Mouse (Mus musculus): ENCODE results near the gene Slc4a2. TPM values are rescaled to one million over a fixed set of nuclear protein-coding genes. Genes with fewer than 3 reads are reported as not detected.
A peak's percentile ranks its signal among the peaks of the same experiment; 100 is the strongest.

Gene Slc4a2
- total and polyA plus RNA-seq, 2 experiments from 2014 or later = 11.8 to 35.7 TPM

DNA sequence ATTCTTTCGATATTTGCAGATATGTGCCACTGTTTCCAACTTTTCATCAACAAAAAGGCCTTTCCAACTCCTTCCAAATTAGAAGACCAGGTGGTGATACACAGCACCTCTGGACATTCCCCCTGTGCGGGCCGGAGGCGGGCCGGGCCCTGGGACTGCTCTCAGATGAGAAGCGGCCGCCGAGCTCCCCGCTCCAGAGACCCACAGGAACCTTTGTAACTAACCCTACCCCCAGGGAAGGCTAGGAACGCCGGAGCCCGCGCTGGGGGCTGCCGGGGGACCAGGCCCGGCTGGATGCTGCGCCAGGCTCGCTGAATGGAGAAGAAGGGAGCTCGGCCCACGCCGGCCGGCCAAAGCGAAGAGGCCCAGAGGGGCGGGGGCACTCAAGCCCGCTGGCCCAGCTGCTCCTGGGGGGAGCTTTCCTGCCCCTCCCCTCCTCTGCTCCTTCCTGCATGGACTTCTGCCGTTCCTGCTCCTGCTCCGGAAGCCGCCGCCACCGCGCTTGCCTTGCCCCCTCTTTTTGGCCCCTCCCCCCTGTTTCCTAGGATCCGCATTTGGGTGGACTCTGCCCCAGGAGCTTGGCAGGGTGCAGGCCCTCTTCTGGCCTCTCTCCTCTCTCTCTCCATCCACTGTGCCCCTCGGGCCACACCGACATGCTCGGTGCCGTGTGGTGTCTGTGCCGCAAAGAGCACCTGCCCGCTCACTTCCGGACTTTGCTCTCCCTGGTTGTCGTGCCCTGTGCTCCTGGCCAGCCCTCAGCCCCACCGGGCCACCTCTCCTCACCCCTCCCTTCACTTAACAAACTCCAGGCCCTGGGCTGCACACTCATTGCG lies 58.8 kb downstream of the Slc4a2 start:
- Histone ChIP-seq H3K4me1 (ENCODE audit: insufficient read depth, low read length) (no peaks in the 10 kb centered on the region), H3K36me3 (ENCODE audit: insufficient read depth, low read length) (peaks cover 61% of the 10 kb centered on the region), H3K9ac (replicated peaks; ENCODE audit: low read length, poor library complexity, severe bottlenecking) (no peak overlapping the region), H3K9me3 (ENCODE audit: low read length) (no peaks in the 10 kb centered on the region), H3K27ac (ENCODE audit: low read depth, low read length) (no peak overlapping the region), H3K4me3 (ENCODE audit: low read depth, low read length) (no peak overlapping the region), H3K27me3 (ENCODE audit: insufficient read depth, low read length) (no peaks in the 10 kb centered on the region), H3K4me2 (ENCODE audit: low read depth, low read length, poor library complexity, severe bottlenecking) (no peak overlapping the region)
- no peak for ATAC-seq (ENCODE audit: low FRiP score)
- TF ChIP-seq CTCF (IDR thresholded peaks at IDR 0.05) = no peak
- no peak for DNase-seq (ENCODE audit: low spot score)
- WGBS = 44% methylated on average over 34 of the region's 41 CpGs

GRCm38 (mm10) chr5:24483326-24483725 lies 59.7 kb downstream of the Slc4a2 start:
- H3K9ac ChIP-seq (replicated peaks; ENCODE audit: low read length, poor library complexity, severe bottlenecking) = no peak overlapping the region
- no peaks in the 10 kb centered on the region for H3K9me3 ChIP-seq (ENCODE audit: low read length)
- peak; percentile 88 for TF ChIP-seq CTCF (IDR thresholded peaks at IDR 0.05)
- H3K4me1 ChIP-seq (ENCODE audit: insufficient read depth, low read length) = no peaks in the 10 kb centered on the region
- no peak overlapping the region for H3K4me2 ChIP-seq (ENCODE audit: low read depth, low read length, poor library complexity, severe bottlenecking)
- WGBS = 25% methylated on average over 11 of the region's 11 CpGs
- DNase-seq (ENCODE audit: low spot score) (peak; percentile 89), ATAC-seq (ENCODE audit: low FRiP score) (peak; percentile 45)
- H3K27ac ChIP-seq (ENCODE audit: low read depth, low read length) = no peak overlapping the region
- no peaks in the 10 kb centered on the region for H3K27me3 ChIP-seq (ENCODE audit: insufficient read depth, low read length)
- no peak overlapping the region for H3K4me3 ChIP-seq (ENCODE audit: low read depth, low read length)
- peaks cover 60% of the 10 kb centered on the region for H3K36me3 ChIP-seq (ENCODE audit: insufficient read depth, low read length)

DNA sequence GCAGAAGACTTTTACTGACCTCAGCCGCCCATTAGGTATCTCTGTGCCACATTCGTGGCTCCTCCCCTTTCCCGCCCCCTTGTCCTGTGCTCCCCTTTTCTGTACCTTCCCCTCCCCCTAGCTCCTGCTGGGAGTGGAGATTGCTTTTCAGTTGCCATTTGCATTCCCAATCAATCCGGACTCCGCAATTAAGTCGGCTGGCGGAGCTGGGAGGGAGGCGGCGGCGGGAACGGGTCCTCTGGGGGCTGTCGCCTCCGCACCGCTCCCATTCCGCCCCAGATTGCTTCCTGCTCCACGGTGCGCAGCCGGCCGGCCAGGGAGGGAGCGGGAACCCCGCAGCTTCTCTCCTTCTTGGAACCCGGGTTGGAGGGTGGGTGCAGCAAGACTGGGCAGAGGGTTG lies 61.3 kb downstream of the Slc4a2 start:
- H3K9ac ChIP-seq (replicated peaks; ENCODE audit: low read length, poor library complexity, severe bottlenecking) = 0 out of 2 replicates have a peak overlapping the region, but pooled peaks have one; percentile 24
- 22% methylated on average over 21 of the region's 22 CpGs for WGBS

GRCm38 (mm10) chr5:24486097-24486496 lies 62.5 kb downstream of the Slc4a2 start:
- no peak overlapping the region for H3K9ac ChIP-seq (replicated peaks; ENCODE audit: low read length, poor library complexity, severe bottlenecking)
- no peak overlapping the region for H3K4me2 ChIP-seq (ENCODE audit: low read depth, low read length, poor library complexity, severe bottlenecking)
- 0% methylated on average over 8 of the region's 8 CpGs for WGBS
- no peak overlapping the region for H3K4me3 ChIP-seq (ENCODE audit: low read depth, low read length)
- H3K9me3 ChIP-seq (ENCODE audit: low read length) = no peaks in the 10 kb centered on the region
- no peak for ATAC-seq (ENCODE audit: low FRiP score)
- H3K27me3 ChIP-seq (ENCODE audit: insufficient read depth, low read length) = no peaks in the 10 kb centered on the region
- H3K36me3 ChIP-seq (ENCODE audit: insufficient read depth, low read length) = peaks cover 58% of the 10 kb centered on the region
- no peak overlapping the region for H3K27ac ChIP-seq (ENCODE audit: low read depth, low read length)
- peak; percentile 89 for DNase-seq (ENCODE audit: low spot score)
- TF ChIP-seq CTCF (IDR thresholded peaks at IDR 0.05) = peak; percentile 93
- H3K4me1 ChIP-seq (ENCODE audit: insufficient read depth, low read length) = no peaks in the 10 kb centered on the region

More for the DNA sequence above, 61.3 kb downstream of the Slc4a2 start:
- no peak; the same call in 1 of the 2 replicates for TF ChIP-seq CTCF (IDR thresholded peaks at IDR 0.05)
- no peaks in the 10 kb centered on the region for H3K9me3 ChIP-seq (ENCODE audit: low read length)
- DNase-seq (ENCODE audit: low spot score) (no peak), ATAC-seq (ENCODE audit: low FRiP score) (no peak)
- no peak overlapping the region for H3K27ac ChIP-seq (ENCODE audit: low read depth, low read length)
- peak overlapping the region; percentile 18; the same call in 1 of the 2 replicates for H3K4me2 ChIP-seq (ENCODE audit: low read depth, low read length, poor library complexity, severe bottlenecking)
- no peaks in the 10 kb centered on the region for H3K27me3 ChIP-seq (ENCODE audit: insufficient read depth, low read length)
- H3K4me3 ChIP-seq (ENCODE audit: low read depth, low read length) = no peak overlapping the region
- no peaks in the 10 kb centered on the region for H3K4me1 ChIP-seq (ENCODE audit: insufficient read depth, low read length)
- peaks cover 60% of the 10 kb centered on the region for H3K36me3 ChIP-seq (ENCODE audit: insufficient read depth, low read length)

DNA sequence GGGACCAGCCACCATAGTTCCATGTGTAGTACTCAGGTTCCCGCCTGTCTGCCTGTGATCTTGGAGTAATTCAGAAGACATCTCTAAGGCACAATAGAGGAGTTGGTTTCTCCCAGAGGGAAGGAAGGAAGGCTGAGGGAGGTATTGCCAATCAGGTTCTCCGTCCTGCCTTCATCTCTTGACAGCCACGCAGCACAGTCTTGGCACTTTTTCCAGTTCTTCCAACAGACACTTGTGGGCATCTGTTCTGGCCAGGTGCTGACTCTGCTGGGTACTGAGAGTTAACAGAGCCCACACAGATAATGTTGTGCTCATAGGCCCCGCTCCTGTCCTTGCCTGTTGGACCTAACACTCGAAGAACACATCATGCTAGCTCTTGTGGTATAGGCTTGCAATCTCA lies 63.1 kb downstream of the Slc4a2 start:
- Histone ChIP-seq H3K36me3 (ENCODE audit: insufficient read depth, low read length) (peaks cover 64% of the 10 kb centered on the region), H3K9me3 (ENCODE audit: low read length) (no peaks in the 10 kb centered on the region), H3K27ac (ENCODE audit: low read depth, low read length) (no peak overlapping the region), H3K4me3 (ENCODE audit: low read depth, low read length) (no peak overlapping the region), H3K4me1 (ENCODE audit: insufficient read depth, low read length) (no peaks in the 10 kb centered on the region), H3K4me2 (ENCODE audit: low read depth, low read length, poor library complexity, severe bottlenecking) (no peak overlapping the region), H3K27me3 (ENCODE audit: insufficient read depth, low read length) (no peaks in the 10 kb centered on the region), H3K9ac (replicated peaks; ENCODE audit: low read length, poor library complexity, severe bottlenecking) (no peak overlapping the region)
- 94% methylated on average over 5 of the region's 5 CpGs for WGBS
- DNase-seq (ENCODE audit: low spot score) (no peak), ATAC-seq (ENCODE audit: low FRiP score) (no peak)
- TF ChIP-seq CTCF (IDR thresholded peaks at IDR 0.05) = no peak

GRCm38 (mm10) chr5:24490413-24490920 lies 66.8 kb downstream of the Slc4a2 start:
- no peak for ATAC-seq (ENCODE audit: low FRiP score)
- peaks cover 68% of the 10 kb centered on the region for H3K36me3 ChIP-seq (ENCODE audit: insufficient read depth, low read length)
- no peak overlapping the region for H3K27ac ChIP-seq (ENCODE audit: low read depth, low read length)
- no peaks in the 10 kb centered on the region for H3K9me3 ChIP-seq (ENCODE audit: low read length)
- DNase-seq (ENCODE audit: low spot score) = peak; percentile 63
- H3K9ac ChIP-seq (replicated peaks; ENCODE audit: low read length, poor library complexity, severe bottlenecking) = no peak overlapping the region
- WGBS = 78% methylated on average over 14 of the region's 14 CpGs
- H3K4me1 ChIP-seq (ENCODE audit: insufficient read depth, low read length) = no peaks in the 10 kb centered on the region
- no peak overlapping the region for H3K4me2 ChIP-seq (ENCODE audit: low read depth, low read length, poor library complexity, severe bottlenecking)
- TF ChIP-seq CTCF (IDR thresholded peaks at IDR 0.05) = no peak
- H3K27me3 ChIP-seq (ENCODE audit: insufficient read depth, low read length) = no peaks in the 10 kb centered on the region
- no peak overlapping the region for H3K4me3 ChIP-seq (ENCODE audit: low read depth, low read length)

Other genes with a start within 250 kb of the Slc4a2 start
- gene Kcnh2, start 72.2 kb upstream of the Slc4a2 start, total RNA-seq (2014; rRNA removed) = 46.9 and 60.2 TPM in 2 replicates
- gene Kcnh2, start 72.2 kb upstream of the Slc4a2 start, polyA plus RNA-seq (2015; fragmentation: Nextera tagmentation; extraction: Ambion mirVana) = 10.1 and 11.1 TPM in 2 replicates
- 11.0 and 14.2 TPM in 2 replicates for gene Nos3, start 59.0 kb upstream of the Slc4a2 start, total RNA-seq (2014; rRNA removed)
- gene Nos3, start 59.0 kb upstream of the Slc4a2 start, polyA plus RNA-seq (2015; fragmentation: Nextera tagmentation; extraction: Ambion mirVana) = 7.0 and 7.5 TPM in 2 replicates
- 6.7 and 7.4 TPM in 2 replicates for gene Atg9b, start 31.7 kb upstream of the Slc4a2 start, total RNA-seq (2014; rRNA removed)
- 5.3 and 7.2 TPM in 2 replicates for gene Atg9b, start 31.7 kb upstream of the Slc4a2 start, polyA plus RNA-seq (2015; fragmentation: Nextera tagmentation; extraction: Ambion mirVana)
- 65.8 and 71.7 TPM in 2 replicates for gene Abcb8, start 30.2 kb upstream of the Slc4a2 start, total RNA-seq (2014; rRNA removed)
- gene Abcb8, start 30.2 kb upstream of the Slc4a2 start, polyA plus RNA-seq (2015; fragmentation: Nextera tagmentation; extraction: Ambion mirVana) = 42.4 and 51.6 TPM in 2 replicates
- gene Asic3, start 10.4 kb upstream of the Slc4a2 start, total RNA-seq (2014; rRNA removed) = 0.05 TPM in 1 of 2 replicates, not detected in the other
- 0.29 and 0.59 TPM in 2 replicates for gene Asic3, start 10.4 kb upstream of the Slc4a2 start, polyA plus RNA-seq (2015; fragmentation: Nextera tagmentation; extraction: Ambion mirVana)
- gene Cdk5, start 307 bp upstream of the Slc4a2 start, total RNA-seq (2014; rRNA removed) = 96.5 and 104 TPM in 2 replicates
- 168 and 182 TPM in 2 replicates for gene Cdk5, start 307 bp upstream of the Slc4a2 start, polyA plus RNA-seq (2015; fragmentation: Nextera tagmentation; extraction: Ambion mirVana)
- gene Fastk, start 21.4 kb downstream of the Slc4a2 start, total RNA-seq (2014; rRNA removed) = 139 and 174 TPM in 2 replicates
- gene Fastk, start 21.4 kb downstream of the Slc4a2 start, polyA plus RNA-seq (2015; fragmentation: Nextera tagmentation; extraction: Ambion mirVana) = 97.9 and 109 TPM in 2 replicates
- 52.1 and 91.5 TPM in 2 replicates for gene Tmub1, start 24.0 kb downstream of the Slc4a2 start, total RNA-seq (2014; rRNA removed)
- gene Tmub1, start 24.0 kb downstream of the Slc4a2 start, polyA plus RNA-seq (2015; fragmentation: Nextera tagmentation; extraction: Ambion mirVana) = 65.3 and 65.5 TPM in 2 replicates
- gene Agap3, start 28.3 kb downstream of the Slc4a2 start, total RNA-seq (2014; rRNA removed) = 239 and 282 TPM in 2 replicates
- gene Agap3, start 28.3 kb downstream of the Slc4a2 start, polyA plus RNA-seq (2015; fragmentation: Nextera tagmentation; extraction: Ambion mirVana) = 116 and 120 TPM in 2 replicates
- gene Gbx1, start 103.4 kb downstream of the Slc4a2 start, total RNA-seq (2014; rRNA removed) = 0.33 TPM in 1 of 2 replicates, not detected in the other
- 0.09 and 0.12 TPM in 2 replicates for gene Gbx1, start 103.4 kb downstream of the Slc4a2 start, polyA plus RNA-seq (2015; fragmentation: Nextera tagmentation; extraction: Ambion mirVana)
- 1.2 TPM in 1 of 2 replicates, not detected in the other for gene Asb10, start 117.1 kb downstream of the Slc4a2 start, total RNA-seq (2014; rRNA removed)
- gene Asb10, start 117.1 kb downstream of the Slc4a2 start, polyA plus RNA-seq (2015; fragmentation: Nextera tagmentation; extraction: Ambion mirVana) = 0.31 and 0.39 TPM in 2 replicates
- not detected in 2 replicates for gene 4931409K22Rik, start 133.0 kb downstream of the Slc4a2 start, total RNA-seq (2014; rRNA removed)
- not detected in 2 replicates for gene 4931409K22Rik, start 133.0 kb downstream of the Slc4a2 start, polyA plus RNA-seq (2015; fragmentation: Nextera tagmentation; extraction: Ambion mirVana)
- 55.9 and 57.0 TPM in 2 replicates for gene Abcf2, start 153.6 kb downstream of the Slc4a2 start, total RNA-seq (2014; rRNA removed)
- gene Abcf2, start 153.6 kb downstream of the Slc4a2 start, polyA plus RNA-seq (2015; fragmentation: Nextera tagmentation; extraction: Ambion mirVana) = 58.2 and 62.3 TPM in 2 replicates
- gene Chpf2, start 162.9 kb downstream of the Slc4a2 start, total RNA-seq (2014; rRNA removed) = 31.3 and 32.8 TPM in 2 replicates
- gene Chpf2, start 162.9 kb downstream of the Slc4a2 start, polyA plus RNA-seq (2015; fragmentation: Nextera tagmentation; extraction: Ambion mirVana) = 25.5 and 26.3 TPM in 2 replicates
- 279 and 347 TPM in 2 replicates for gene Smarcd3, start 200.6 kb downstream of the Slc4a2 start, total RNA-seq (2014; rRNA removed)
- gene Smarcd3, start 200.6 kb downstream of the Slc4a2 start, polyA plus RNA-seq (2015; fragmentation: Nextera tagmentation; extraction: Ambion mirVana) = 187 and 189 TPM in 2 replicates